Mouse (Mus musculus): Measurements from ENCODE around the gene Arf5. TPM values are rescaled to one million over a fixed set of nuclear protein-coding genes. Genes with fewer than 3 reads are reported as not detected.
A peak's percentile ranks its signal among the peaks of the same experiment; 100 is the strongest.

Arf5 gene
- polyA plus RNA-seq, 1 experiment from 2014 or later: 289 TPM

GRCm38 (mm10) chr6:28430795-28431537 lies 7.6 kb downstream of the Arf5 start:
- 81% methylated on average over 10 of the region's 10 CpGs for WGBS
- H3K9me3 ChIP-seq (replicated peaks; ENCODE audit: control insufficient read depth, low read length): no peaks in the 10 kb centered on the region
- no peak for DNase-seq (ENCODE audit: low spot score)
- H3K9ac ChIP-seq (replicated peaks; ENCODE audit: low read length): no peak overlapping the region
- no peak for ATAC-seq (replicated peaks; ENCODE audit: insufficient number of reproducible peaks, low FRiP score, low TSS enrichment, low read depth)
- no peaks in the 10 kb centered on the region for H3K27me3 ChIP-seq (ENCODE audit: control insufficient read depth, insufficient read depth, low read length)
- H3K4me3 ChIP-seq (ENCODE audit: low read depth, low read length): no peak overlapping the region
- H3K36me3 ChIP-seq (replicated peaks; ENCODE audit: control insufficient read depth, insufficient read depth, low read depth, low read length): no peaks in the 10 kb centered on the region
- H3K4me2 ChIP-seq (ENCODE audit: low read depth, low read length): no peak overlapping the region
- H3K27ac ChIP-seq (replicated peaks; ENCODE audit: low read depth, low read length): no peak overlapping the region
- no peaks in the 10 kb centered on the region for H3K4me1 ChIP-seq (ENCODE audit: control insufficient read depth, insufficient read depth, low read length)

- no peak for ATAC-seq (replicated peaks; ENCODE audit: insufficient number of reproducible peaks, low FRiP score, low TSS enrichment, low read depth)
Observed at GRCm38 (mm10) chr6:28431538-28431855, 8.1 kb downstream of the Arf5 start.

DNA sequence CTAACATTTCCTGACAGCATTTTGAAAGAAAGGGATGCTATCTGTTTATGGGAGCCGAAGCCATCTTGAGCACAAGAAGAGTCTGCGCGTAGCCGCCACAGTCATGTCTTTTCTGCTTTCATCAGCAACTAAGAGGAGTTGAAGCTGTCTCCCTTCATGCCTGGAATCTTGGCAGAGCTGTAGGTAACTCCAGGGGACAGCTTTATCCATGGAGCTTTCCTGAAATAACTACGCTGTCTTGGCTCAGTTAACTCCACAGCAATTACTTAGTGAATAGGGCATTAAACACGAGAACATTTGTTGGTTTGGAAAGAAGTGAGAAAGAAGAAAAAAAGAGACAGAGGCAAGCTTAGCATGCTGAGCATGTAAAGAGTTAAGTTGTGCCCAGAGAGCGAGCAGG lies 24.6 kb downstream of the Arf5 start:
- no peak overlapping the region for H3K4me2 ChIP-seq (ENCODE audit: low read depth, low read length)
- H3K36me3 ChIP-seq (replicated peaks; ENCODE audit: control insufficient read depth, insufficient read depth, low read depth, low read length): no peaks in the 10 kb centered on the region
- no peaks in the 10 kb centered on the region for H3K9me3 ChIP-seq (replicated peaks; ENCODE audit: control insufficient read depth, low read length)
- no peak overlapping the region for H3K9ac ChIP-seq (replicated peaks; ENCODE audit: low read length)
- no peak for ATAC-seq (replicated peaks; ENCODE audit: insufficient number of reproducible peaks, low FRiP score, low TSS enrichment, low read depth)
- no peaks in the 10 kb centered on the region for H3K4me1 ChIP-seq (ENCODE audit: control insufficient read depth, insufficient read depth, low read length)
- H3K4me3 ChIP-seq (ENCODE audit: low read depth, low read length): no peak overlapping the region
- DNase-seq (ENCODE audit: low spot score): no peak
- 84% methylated on average over 7 of the region's 7 CpGs for WGBS
- H3K27me3 ChIP-seq (ENCODE audit: control insufficient read depth, insufficient read depth, low read length): peaks cover 18% of the 10 kb centered on the region
- H3K27ac ChIP-seq (replicated peaks; ENCODE audit: low read depth, low read length): no peak overlapping the region

More at GRCm38 (mm10) chr6:28431538-28431855, 8.1 kb downstream of the Arf5 start:
- Histone ChIP-seq H3K4me1 (ENCODE audit: control insufficient read depth, insufficient read depth, low read length) (no peaks in the 10 kb centered on the region), H3K9ac (replicated peaks; ENCODE audit: low read length) (no peak overlapping the region), H3K27ac (replicated peaks; ENCODE audit: low read depth, low read length) (no peak overlapping the region), H3K4me3 (ENCODE audit: low read depth, low read length) (no peak overlapping the region), H3K9me3 (replicated peaks; ENCODE audit: control insufficient read depth, low read length) (no peaks in the 10 kb centered on the region), H3K4me2 (ENCODE audit: low read depth, low read length) (no peak overlapping the region), H3K36me3 (replicated peaks; ENCODE audit: control insufficient read depth, insufficient read depth, low read depth, low read length) (no peaks in the 10 kb centered on the region), H3K27me3 (ENCODE audit: control insufficient read depth, insufficient read depth, low read length) (no peaks in the 10 kb centered on the region)
- DNase-seq (ENCODE audit: low spot score): no peak
- 71% methylated on average over 6 of the region's 6 CpGs for WGBS

GRCm38 (mm10) chr6:28449253-28449652 lies 25.9 kb downstream of the Arf5 start, which contains the start of gene Pax4:
Pax4 (minus strand) TSS chr6:28449353.
- no peak within 1 kb of the TSS for H3K4me2 ChIP-seq (ENCODE audit: low read depth, low read length)
- ATAC-seq (replicated peaks; ENCODE audit: insufficient number of reproducible peaks, low FRiP score, low TSS enrichment, low read depth) (no peak), DNase-seq (ENCODE audit: low spot score) (no peak)
- H3K9ac ChIP-seq (replicated peaks; ENCODE audit: low read length): no peak within 1 kb of the TSS
- H3K36me3 ChIP-seq (replicated peaks; ENCODE audit: control insufficient read depth, insufficient read depth, low read depth, low read length): no peaks in the 10 kb centered on the region
- no peak within 1 kb of the TSS for H3K4me3 ChIP-seq (ENCODE audit: low read depth, low read length)
- no peak within 1 kb of the TSS for H3K27ac ChIP-seq (replicated peaks; ENCODE audit: low read depth, low read length)
- H3K27me3 ChIP-seq (ENCODE audit: control insufficient read depth, insufficient read depth, low read length): peaks cover 18% of the 10 kb centered on the region
- no peaks in the 10 kb centered on the region for H3K9me3 ChIP-seq (replicated peaks; ENCODE audit: control insufficient read depth, low read length)
- H3K4me1 ChIP-seq (ENCODE audit: control insufficient read depth, insufficient read depth, low read length): no peaks in the 10 kb centered on the region
- 74% methylated on average over 2 of the region's 2 CpGs for WGBS

GRCm38 (mm10) chr6:28450481-28450880 lies 27.1 kb downstream of the Arf5 start:
- no peaks in the 10 kb centered on the region for H3K9me3 ChIP-seq (replicated peaks; ENCODE audit: control insufficient read depth, low read length)
- H3K27me3 ChIP-seq (ENCODE audit: control insufficient read depth, insufficient read depth, low read length): peaks cover 18% of the 10 kb centered on the region
- DNase-seq (ENCODE audit: low spot score) (peak; percentile 35), ATAC-seq (replicated peaks; ENCODE audit: insufficient number of reproducible peaks, low FRiP score, low TSS enrichment, low read depth) (no peak)
- H3K4me2 ChIP-seq (ENCODE audit: low read depth, low read length): no peak overlapping the region
- no peak overlapping the region for H3K9ac ChIP-seq (replicated peaks; ENCODE audit: low read length)
- no peak overlapping the region for H3K27ac ChIP-seq (replicated peaks; ENCODE audit: low read depth, low read length)
- H3K4me1 ChIP-seq (ENCODE audit: control insufficient read depth, insufficient read depth, low read length): no peaks in the 10 kb centered on the region
- H3K36me3 ChIP-seq (replicated peaks; ENCODE audit: control insufficient read depth, insufficient read depth, low read depth, low read length): no peaks in the 10 kb centered on the region
- no peak overlapping the region for H3K4me3 ChIP-seq (ENCODE audit: low read depth, low read length)
- WGBS: 16% methylated on average over 5 of the region's 5 CpGs

DNA sequence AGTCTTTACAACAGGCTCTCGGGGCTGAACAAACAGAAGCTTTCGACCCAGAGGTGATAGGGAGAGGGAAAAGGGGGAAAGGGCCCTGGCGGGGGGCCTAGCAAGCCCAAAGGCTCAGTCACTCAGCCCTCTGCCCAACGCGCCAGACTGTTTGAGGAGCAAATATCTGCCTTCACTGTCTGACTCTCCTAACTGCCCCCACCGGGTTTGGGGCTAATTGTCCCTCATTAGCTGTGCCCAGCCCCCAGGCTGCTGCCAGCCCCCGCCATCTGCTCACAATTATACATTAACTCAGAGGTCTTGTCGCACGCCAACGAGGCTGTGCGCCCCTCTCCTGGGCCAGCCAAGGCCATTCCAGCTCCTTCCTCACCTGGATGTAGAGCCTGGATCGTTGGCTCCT lies 27.6 kb downstream of the Arf5 start:
- H3K36me3 ChIP-seq (replicated peaks; ENCODE audit: control insufficient read depth, insufficient read depth, low read depth, low read length): no peaks in the 10 kb centered on the region
- ATAC-seq (replicated peaks; ENCODE audit: insufficient number of reproducible peaks, low FRiP score, low TSS enrichment, low read depth): no peak
- DNase-seq (ENCODE audit: low spot score): no peak
- H3K4me2 ChIP-seq (ENCODE audit: low read depth, low read length): no peak overlapping the region
- H3K4me1 ChIP-seq (ENCODE audit: control insufficient read depth, insufficient read depth, low read length): no peaks in the 10 kb centered on the region
- H3K9me3 ChIP-seq (replicated peaks; ENCODE audit: control insufficient read depth, low read length): no peaks in the 10 kb centered on the region
- H3K4me3 ChIP-seq (ENCODE audit: low read depth, low read length): no peak overlapping the region
- no peak overlapping the region for H3K9ac ChIP-seq (replicated peaks; ENCODE audit: low read length)
- under 1% methylated on average over 12 of the region's 12 CpGs for WGBS
- peaks cover 18% of the 10 kb centered on the region for H3K27me3 ChIP-seq (ENCODE audit: control insufficient read depth, insufficient read depth, low read length)
- H3K27ac ChIP-seq (replicated peaks; ENCODE audit: low read depth, low read length): no peak overlapping the region

DNA sequence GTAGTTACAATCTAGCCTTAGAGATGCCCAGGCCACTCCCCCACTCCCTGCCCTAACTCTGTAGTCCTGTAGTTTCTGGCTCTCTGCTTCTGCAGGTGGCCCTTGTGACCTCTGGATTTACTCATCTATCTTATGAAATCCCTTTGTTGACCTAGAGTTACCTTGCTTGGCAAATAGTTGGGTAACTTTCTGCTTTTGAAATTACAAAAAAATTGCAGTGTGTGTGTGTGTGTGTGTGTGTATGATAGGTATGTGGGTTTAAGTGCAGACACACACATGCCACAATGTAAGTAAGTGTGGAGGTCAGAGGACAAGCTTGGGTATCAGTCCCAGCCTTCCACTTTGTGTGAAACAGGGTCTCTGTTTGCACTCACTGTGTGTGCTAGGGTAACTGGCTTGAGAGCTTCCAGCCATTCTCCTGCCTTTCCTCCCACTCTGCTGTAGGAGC lies 35.9 kb downstream of the Arf5 start:
- no peaks in the 10 kb centered on the region for H3K36me3 ChIP-seq (replicated peaks; ENCODE audit: control insufficient read depth, insufficient read depth, low read depth, low read length)
- DNase-seq (ENCODE audit: low spot score): no peak
- no peak for ATAC-seq (replicated peaks; ENCODE audit: insufficient number of reproducible peaks, low FRiP score, low TSS enrichment, low read depth)
- H3K27me3 ChIP-seq (ENCODE audit: control insufficient read depth, insufficient read depth, low read length): no peaks in the 10 kb centered on the region
- no peaks in the 10 kb centered on the region for H3K9me3 ChIP-seq (replicated peaks; ENCODE audit: control insufficient read depth, low read length)
- H3K4me3 ChIP-seq (ENCODE audit: low read depth, low read length): no peak overlapping the region
- H3K27ac ChIP-seq (replicated peaks; ENCODE audit: low read depth, low read length): no peak overlapping the region
- no peak overlapping the region for H3K4me2 ChIP-seq (ENCODE audit: low read depth, low read length)
- no peak overlapping the region for H3K9ac ChIP-seq (replicated peaks; ENCODE audit: low read length)
- no peaks in the 10 kb centered on the region for H3K4me1 ChIP-seq (ENCODE audit: control insufficient read depth, insufficient read depth, low read length)

DNA sequence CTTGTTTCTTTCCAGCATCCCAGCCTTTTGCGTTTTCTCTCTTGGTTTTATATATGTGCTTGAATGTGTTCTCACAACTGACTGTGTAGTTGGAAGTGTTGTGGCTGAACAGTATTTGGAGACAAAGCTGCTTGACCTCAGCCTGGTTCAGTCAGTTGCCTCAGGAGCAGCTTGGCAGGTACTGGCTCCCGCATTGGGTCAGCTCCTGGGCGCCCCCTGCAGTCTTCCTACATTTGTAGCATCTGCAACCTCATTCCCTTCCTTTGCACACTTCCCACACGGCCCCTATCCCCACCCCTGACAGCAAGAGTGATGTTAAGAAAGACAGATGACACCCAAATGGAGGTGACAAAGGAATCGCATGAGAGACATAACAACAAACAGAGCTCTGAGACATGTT lies 37.2 kb downstream of the Arf5 start:
- Histone ChIP-seq H3K36me3 (replicated peaks; ENCODE audit: control insufficient read depth, insufficient read depth, low read depth, low read length) (no peaks in the 10 kb centered on the region), H3K9ac (replicated peaks; ENCODE audit: low read length) (no peak overlapping the region), H3K4me2 (ENCODE audit: low read depth, low read length) (no peak overlapping the region), H3K4me3 (ENCODE audit: low read depth, low read length) (no peak overlapping the region), H3K27ac (replicated peaks; ENCODE audit: low read depth, low read length) (no peak overlapping the region), H3K9me3 (replicated peaks; ENCODE audit: control insufficient read depth, low read length) (no peaks in the 10 kb centered on the region), H3K4me1 (ENCODE audit: control insufficient read depth, insufficient read depth, low read length) (no peaks in the 10 kb centered on the region), H3K27me3 (ENCODE audit: control insufficient read depth, insufficient read depth, low read length) (no peaks in the 10 kb centered on the region)
- WGBS: 13% methylated on average over 5 of the region's 5 CpGs
- DNase-seq (ENCODE audit: low spot score): peak; percentile 55
- no peak for ATAC-seq (replicated peaks; ENCODE audit: insufficient number of reproducible peaks, low FRiP score, low TSS enrichment, low read depth)
